Mouse (Mus musculus) hindbrain, embryonic 14.5 days (tissue): ENCODE results near the gene Cercam. TPM values are rescaled to one million over a fixed set of nuclear protein-coding genes. Genes with fewer than 3 reads are reported as not detected.
A peak's percentile ranks its signal among the peaks of the same experiment; 100 is the strongest.

ENCODE experiments used
- ATAC-seq: fragments of 200-750 bp; cut with Nextera tagmentation; 2 replicates; pipeline ENCODE4 v1.8.0; 2017; ENCODE audit warnings: moderate number of reproducible peaks, mild to moderate bottlenecking, moderate TSS enrichment, moderate library complexity; ENCODE audit not compliant: low FRiP score
- DNase-seq: peaks from one replicate; pipeline ENCODE4 v3.0.0-alpha.2; 2015; ENCODE audit warnings: low spot score
- H3K27ac ChIP-seq: fragments of 300-500 bp; sonication (generic); 2 replicates; pipeline ENCODE4 v1.5.1; 2014; ENCODE audit warnings: mild to moderate bottlenecking, moderate library complexity
- H3K27me3 ChIP-seq: fragments of 300-500 bp; sonication (generic); 2 replicates; pipeline ENCODE4 v1.6.1; 2014; ENCODE audit warnings: mild to moderate bottlenecking, low read length, mixed read lengths; ENCODE audit not compliant: control insufficient read depth, insufficient read depth
- H3K36me3 ChIP-seq: fragments of 300-500 bp; sonication (generic); replicated peaks from 2 replicates; pipeline ENCODE4 v1.6.1; 2014; ENCODE audit not compliant: control insufficient read depth, insufficient read depth
- H3K4me1 ChIP-seq: fragments of 300-500 bp; sonication (generic); replicated peaks from 2 replicates; pipeline ENCODE4 v1.6.1; 2014; ENCODE audit warnings: antibody characterized with exemption, low read length, mixed read lengths; ENCODE audit not compliant: control insufficient read depth, insufficient read depth
- H3K4me2 ChIP-seq: fragments of 300-500 bp; sonication (generic); replicated peaks from 2 replicates; pipeline ENCODE4 v1.6.1; 2014; ENCODE audit warnings: mild to moderate bottlenecking, moderate library complexity
- H3K4me3 ChIP-seq: fragments of 300-500 bp; sonication (generic); replicated peaks from 2 replicates; pipeline ENCODE4 v1.5.1; 2014; ENCODE audit warnings: mild to moderate bottlenecking, low read length
- H3K9ac ChIP-seq: fragments of 300-500 bp; sonication (generic); 2 replicates; pipeline ENCODE4 v1.6.1; 2014
- H3K9me3 ChIP-seq: fragments of 300-500 bp; sonication (generic); 2 replicates; pipeline ENCODE4 v1.6.1; 2016; ENCODE audit warnings: low read length; ENCODE audit not compliant: control insufficient read depth
- WGBS: fragments of 180-500 bp; shearing (Covaris S2); extraction: QIAGEN DNeasy Blood & Tissue Kit; methylation state at CpG from one replicate; pipeline ENCODE4 v1.1.7; 2014; 5-methylcytosine and 5-hydroxymethylcytosine counted together
- polyA plus RNA-seq: library from polyadenylated mRNA; unstranded; fragments of >200 nt; fragmentation: Nextera tagmentation; extraction: Ambion mirVana; gene quantifications from 2 replicates; pipeline ENCODE4 v1.2.1, GENCODE M21; 2014

Gene Cercam
- polyA plus RNA-seq = 15.9 and 19.1 TPM in 2 replicates

DNA sequence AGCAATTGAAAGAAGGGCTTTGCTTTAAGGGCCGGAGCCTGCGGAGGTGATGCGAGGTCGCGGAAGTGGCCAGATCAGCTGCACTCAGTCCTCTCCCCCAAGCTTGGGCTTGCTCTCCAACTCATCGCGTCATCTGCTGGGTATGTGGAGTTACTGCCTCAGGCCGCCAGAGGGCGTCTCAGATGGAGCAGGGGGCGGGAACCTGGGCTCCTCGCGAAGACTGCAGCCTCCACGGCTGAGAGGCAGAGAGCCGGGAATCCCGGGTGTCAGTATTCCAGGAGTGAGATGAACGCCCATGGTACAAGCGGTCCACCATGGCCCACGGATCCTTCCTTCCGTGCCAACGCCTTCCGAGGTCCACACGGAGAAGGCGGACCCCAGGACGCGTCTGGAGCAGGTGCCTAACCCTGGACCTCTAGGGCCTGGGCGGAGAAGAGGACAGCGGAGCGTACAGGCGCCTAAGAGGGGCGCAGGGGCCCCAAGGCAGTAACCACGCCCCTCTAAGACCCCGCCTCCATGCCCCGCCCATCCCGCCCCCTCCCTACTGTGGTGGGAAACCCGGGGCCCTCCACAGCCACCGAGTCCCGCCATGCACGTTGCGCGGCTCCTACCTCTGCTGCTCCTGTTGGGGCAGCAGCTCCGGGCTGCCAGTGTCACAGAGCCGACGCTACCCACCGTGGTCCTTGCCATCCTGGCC is at the start of gene Cercam:
Cercam (plus strand) TSS at position 216 of the 697 bp plus-strand sequence.
- peak within 1 kb of the TSS; percentile 37 for H3K4me3 ChIP-seq
- DNase-seq (peak; percentile 89), ATAC-seq (peak; percentile 90)
- 1% methylated on average over 44 of the region's 44 CpGs for WGBS
- no peaks in the 10 kb centered on the region for H3K27me3 ChIP-seq
- H3K27ac ChIP-seq = peak within 1 kb of the TSS; percentile 78
- H3K9ac ChIP-seq = peak within 1 kb of the TSS; percentile 63
- H3K4me1 ChIP-seq = peaks cover 13% of the 10 kb centered on the region; the same call in 1 of the 2 replicates
- peak within 1 kb of the TSS; percentile 78 for H3K4me2 ChIP-seq
- peaks cover 8% of the 10 kb centered on the region for H3K36me3 ChIP-seq
- H3K9me3 ChIP-seq = no peaks in the 10 kb centered on the region

DNA sequence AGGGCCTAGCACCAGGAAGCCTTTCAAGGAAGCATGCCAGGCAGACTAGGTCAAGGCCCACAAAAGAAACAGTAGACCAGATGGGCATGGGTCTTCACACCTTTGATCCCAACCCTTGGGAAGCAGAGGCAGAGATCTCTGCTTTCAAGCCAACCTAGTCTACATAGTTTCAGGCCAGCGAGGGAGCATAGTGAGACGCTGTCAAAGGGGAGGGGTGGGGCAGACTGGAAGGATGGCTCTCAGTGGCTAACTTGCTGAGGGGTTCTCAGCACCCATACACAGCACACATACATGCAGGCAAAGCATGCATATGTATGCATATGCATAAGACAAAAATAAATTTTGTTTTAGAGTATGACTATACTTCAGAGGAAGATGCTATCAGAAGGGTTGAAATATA is 49.6 kb upstream of the Cercam start:
- H3K27me3 ChIP-seq = no peaks in the 10 kb centered on the region
- H3K4me2 ChIP-seq = peak overlapping the region; percentile 51
- peak overlapping the region; percentile 64 for H3K9ac ChIP-seq
- peaks cover 18% of the 10 kb centered on the region for H3K4me1 ChIP-seq
- H3K36me3 ChIP-seq = peaks cover 27% of the 10 kb centered on the region
- no peaks in the 10 kb centered on the region for H3K9me3 ChIP-seq
- ATAC-seq (no peak), DNase-seq (no peak)
- peak overlapping the region; percentile 89 for H3K27ac ChIP-seq
- 3% methylated on average over 2 of the region's 2 CpGs for WGBS
- H3K4me3 ChIP-seq = no peak overlapping the region

DNA sequence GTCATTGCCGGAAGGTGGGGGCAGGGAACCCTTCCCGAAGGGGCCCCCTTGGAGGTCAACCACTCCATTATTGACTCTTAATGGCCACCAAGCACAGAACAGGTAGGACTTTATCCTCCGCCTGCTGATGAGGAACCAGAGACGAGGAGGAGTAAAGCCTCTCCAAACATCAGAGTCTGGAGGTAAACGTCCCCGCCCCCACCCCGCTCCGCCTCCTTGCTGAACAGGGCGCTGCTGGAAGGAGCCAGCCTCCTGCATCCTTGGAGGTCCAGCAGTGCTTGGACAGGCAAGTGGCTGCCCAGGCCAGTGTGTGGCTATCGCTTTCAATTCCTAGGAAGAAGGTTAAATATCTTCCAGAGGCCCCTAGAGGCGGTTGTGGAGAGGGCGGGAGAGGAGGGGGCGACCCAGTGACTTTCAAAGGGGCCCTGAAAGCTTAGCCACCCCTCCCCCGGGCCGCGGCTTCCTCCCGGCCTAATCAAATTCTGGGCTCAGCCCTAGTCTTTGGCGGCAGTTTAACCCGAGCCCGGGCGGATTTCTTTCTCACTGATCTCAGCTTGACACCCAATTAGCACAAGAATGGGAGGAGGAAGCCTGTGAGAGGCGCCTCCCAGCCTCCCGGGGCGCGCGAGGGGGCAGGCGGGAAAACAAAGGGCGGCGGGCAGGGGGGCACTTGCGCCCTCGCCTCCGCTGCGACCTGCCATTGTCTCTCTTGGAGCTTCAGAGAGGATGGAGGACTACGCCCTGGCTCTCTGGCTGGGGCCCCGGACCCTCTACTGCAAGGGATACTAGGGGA is 48.7 kb upstream of the Cercam start, which contains the start of gene Urm1:
Urm1 (plus strand) TSS at position 51 of the 793 bp plus-strand sequence.
- WGBS = under 1% methylated on average over 35 of the region's 35 CpGs
- peak within 1 kb of the TSS; percentile 51 for H3K4me2 ChIP-seq
- H3K27me3 ChIP-seq = no peaks in the 10 kb centered on the region
- peaks cover 19% of the 10 kb centered on the region for H3K36me3 ChIP-seq
- DNase-seq = peak; percentile 73
- peak; percentile 74 for ATAC-seq
- H3K27ac ChIP-seq = peak within 1 kb of the TSS; percentile 89
- peaks cover 18% of the 10 kb centered on the region for H3K4me1 ChIP-seq
- peak within 1 kb of the TSS; percentile 64 for H3K9ac ChIP-seq
- H3K4me3 ChIP-seq = peak within 1 kb of the TSS; percentile 31
- H3K9me3 ChIP-seq = no peaks in the 10 kb centered on the region

DNA sequence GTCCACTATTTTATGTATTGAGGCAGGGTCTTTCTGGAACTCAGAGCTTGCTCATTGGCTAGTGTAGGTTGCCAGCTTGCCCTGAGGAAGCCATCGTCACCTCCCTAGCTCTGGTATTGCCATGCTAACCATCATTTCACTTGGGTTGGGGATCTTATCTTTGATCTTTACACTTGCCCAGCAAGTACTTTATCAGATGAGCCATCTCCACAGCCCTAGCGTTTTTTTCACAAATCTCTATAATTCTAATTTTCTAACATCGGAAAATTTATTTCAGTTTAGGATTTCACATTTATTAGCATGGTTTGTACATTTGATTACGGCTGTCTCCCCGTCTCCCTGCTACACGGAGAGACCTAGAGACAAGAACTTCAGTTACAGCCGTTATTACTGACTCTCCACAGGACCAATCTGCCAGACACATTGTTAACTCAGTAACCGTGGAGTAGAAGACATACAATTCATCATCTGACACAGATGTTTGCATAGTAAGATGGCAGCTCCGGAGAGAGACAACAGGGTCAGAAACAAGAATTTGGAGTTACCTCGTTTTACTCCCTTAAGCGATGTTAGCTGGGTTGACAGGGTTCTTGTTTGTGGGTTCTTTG is 42.5 kb upstream of the Cercam start:
- Histone ChIP-seq H3K27ac (peak overlapping the region; percentile 95), H3K9me3 (no peaks in the 10 kb centered on the region), H3K27me3 (no peaks in the 10 kb centered on the region), H3K4me1 (peaks cover 4% of the 10 kb centered on the region), H3K36me3 (no peaks in the 10 kb centered on the region), H3K9ac (peak overlapping the region; percentile 78), H3K4me3 (peak overlapping the region; percentile 74), H3K4me2 (peak overlapping the region; percentile 74)
- ATAC-seq (peak; percentile 32; the same call in 1 of the 2 replicates), DNase-seq (no peak)
- WGBS = 6% methylated on average over 11 of the region's 11 CpGs

DNA sequence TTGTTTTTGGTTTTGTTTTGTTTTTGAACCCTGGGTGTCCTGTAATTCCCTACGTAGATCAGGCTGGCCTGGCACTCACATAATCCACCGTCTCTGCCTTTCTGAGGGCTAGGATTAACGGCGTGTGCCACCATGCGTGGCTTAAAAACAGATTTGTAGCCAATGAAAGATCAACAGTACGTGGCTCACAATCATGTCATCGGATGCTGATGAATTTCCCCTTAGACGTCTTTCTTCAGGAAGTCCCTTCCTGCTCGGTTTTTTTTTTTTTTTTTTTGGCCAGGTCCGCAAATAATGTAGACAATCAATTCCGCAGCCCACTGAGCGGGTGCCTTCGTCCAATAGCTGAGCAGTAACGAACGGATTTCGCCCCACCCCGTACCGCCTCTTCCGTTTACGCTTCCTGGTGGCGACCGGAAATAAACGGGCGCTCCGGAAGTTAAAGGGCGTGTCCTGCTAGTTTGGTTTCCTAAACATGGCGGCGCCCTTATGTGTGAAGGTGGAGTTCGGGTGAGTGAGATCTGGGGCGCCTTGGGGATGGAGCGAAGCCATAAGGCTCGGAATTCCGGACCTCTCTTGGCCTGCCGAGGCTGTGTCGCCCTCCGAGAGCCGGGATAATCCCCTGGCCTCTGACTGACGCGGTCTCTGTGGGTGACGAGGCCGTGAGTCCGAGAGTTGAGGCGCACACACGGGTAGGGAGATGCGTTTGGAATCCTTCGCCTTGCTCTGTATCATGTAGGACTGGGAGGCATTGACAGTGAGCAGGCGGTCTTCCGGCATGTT is 41.8 kb upstream of the Cercam start:
- ATAC-seq = peak; percentile 96
- peak overlapping the region; percentile 78 for H3K9ac ChIP-seq
- H3K9me3 ChIP-seq = no peaks in the 10 kb centered on the region
- peaks cover 4% of the 10 kb centered on the region for H3K4me1 ChIP-seq
- peak overlapping the region; percentile 74 for H3K4me3 ChIP-seq
- H3K27me3 ChIP-seq = no peaks in the 10 kb centered on the region
- no peaks in the 10 kb centered on the region for H3K36me3 ChIP-seq
- DNase-seq = peak; percentile 98
- H3K4me2 ChIP-seq = peak overlapping the region; percentile 76
- WGBS = under 1% methylated on average over 48 of the region's 48 CpGs
- H3K27ac ChIP-seq = peak overlapping the region; percentile 95

DNA sequence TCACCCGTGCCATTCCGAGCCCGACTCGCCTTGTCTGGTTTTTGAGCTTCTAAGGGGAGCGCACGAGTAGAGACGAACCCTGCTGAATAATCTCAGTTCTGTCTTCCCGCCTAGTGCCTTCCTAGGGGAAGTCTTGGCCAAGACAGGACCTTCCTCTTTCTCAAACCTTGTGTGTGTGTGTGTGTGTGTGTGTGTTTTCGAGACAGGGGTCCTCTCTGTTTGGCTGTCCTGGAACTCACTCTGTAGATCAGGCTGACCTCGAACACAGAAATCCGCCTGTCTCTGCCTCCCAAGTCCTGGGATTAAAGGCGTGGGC is 41.3 kb upstream of the Cercam start:
- Histone ChIP-seq H3K4me1 (peaks cover 4% of the 10 kb centered on the region), H3K36me3 (peaks cover 2% of the 10 kb centered on the region; the same call in 1 of the 2 replicates), H3K4me3 (peak overlapping the region; percentile 74), H3K4me2 (peak overlapping the region; percentile 76), H3K27me3 (no peaks in the 10 kb centered on the region), H3K9me3 (no peaks in the 10 kb centered on the region), H3K9ac (peak overlapping the region; percentile 71), H3K27ac (no peak overlapping the region)
- DNase-seq = no peak
- 5% methylated on average over 12 of the region's 12 CpGs for WGBS
- ATAC-seq = no peak

DNA sequence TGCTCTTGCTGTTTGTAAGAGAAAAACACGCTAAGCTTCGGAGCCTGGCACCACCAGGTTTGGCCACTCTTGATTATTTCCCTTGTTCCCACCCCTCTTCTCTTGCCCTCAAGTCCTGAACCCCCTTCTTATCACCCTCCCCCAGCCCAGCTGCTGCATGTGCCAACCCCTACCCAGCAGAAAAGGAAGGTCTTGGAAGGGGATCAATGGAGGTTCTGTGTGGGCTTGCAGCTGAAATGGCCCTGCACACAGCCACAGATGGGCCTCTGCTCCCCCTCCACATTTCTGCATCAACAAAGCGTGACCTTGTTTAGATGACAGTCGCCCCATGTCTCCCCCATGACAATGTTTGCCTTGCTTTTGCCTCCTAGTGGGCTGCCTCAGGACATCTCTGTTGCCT is 37.9 kb upstream of the Cercam start:
- WGBS = 89% methylated on average over 4 of the region's 4 CpGs
- peaks cover 14% of the 10 kb centered on the region for H3K36me3 ChIP-seq
- no peak overlapping the region for H3K4me2 ChIP-seq
- H3K9me3 ChIP-seq = no peaks in the 10 kb centered on the region
- H3K27ac ChIP-seq = no peak overlapping the region
- no peaks in the 10 kb centered on the region for H3K27me3 ChIP-seq
- no peak for ATAC-seq
- no peak for DNase-seq
- H3K9ac ChIP-seq = no peak overlapping the region
- H3K4me1 ChIP-seq = peaks cover 3% of the 10 kb centered on the region
- no peak overlapping the region for H3K4me3 ChIP-seq

DNA sequence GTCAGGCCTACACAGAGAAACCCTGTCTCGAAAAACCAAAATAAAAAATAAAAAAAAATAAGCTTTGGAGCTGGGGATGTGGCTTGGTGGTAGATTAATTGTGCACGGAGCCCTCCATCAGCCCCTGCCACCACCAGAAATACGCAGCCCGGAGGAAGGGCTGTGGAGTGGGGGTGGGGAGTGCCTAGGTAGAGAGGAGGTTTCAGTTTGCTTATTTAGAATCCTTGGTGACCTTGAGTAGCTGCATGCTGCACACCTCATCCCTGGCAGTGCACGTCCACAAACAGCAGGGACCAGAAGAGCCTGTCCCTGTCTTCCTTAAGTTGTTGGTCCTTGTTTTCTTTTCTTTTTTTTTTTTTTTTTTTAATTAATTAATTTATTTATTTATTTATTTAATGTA is 35.2 kb upstream of the Cercam start:
- Histone ChIP-seq H3K4me3 (no peak overlapping the region), H3K9me3 (no peaks in the 10 kb centered on the region), H3K27ac (no peak overlapping the region), H3K4me2 (no peak overlapping the region), H3K27me3 (no peaks in the 10 kb centered on the region), H3K9ac (no peak overlapping the region), H3K4me1 (no peaks in the 10 kb centered on the region), H3K36me3 (peaks cover 18% of the 10 kb centered on the region)
- no peak for ATAC-seq
- 95% methylated on average over 5 of the region's 5 CpGs for WGBS
- no peak for DNase-seq
